Mouse (Mus musculus) cerebellum, adult 11 months (tissue): ENCODE measurements around the gene Hmgcs1.
"Not testable (repeated sequence)": the region's sequence is repeated elsewhere in the genome, so short reads cannot be mapped to it uniquely, and the experiment has no call there.

Experiments used
- DNase-seq: peaks from one replicate; pipeline ENCODE4 v3.0.0; 2022

Gene Hmgcs1

DNA sequence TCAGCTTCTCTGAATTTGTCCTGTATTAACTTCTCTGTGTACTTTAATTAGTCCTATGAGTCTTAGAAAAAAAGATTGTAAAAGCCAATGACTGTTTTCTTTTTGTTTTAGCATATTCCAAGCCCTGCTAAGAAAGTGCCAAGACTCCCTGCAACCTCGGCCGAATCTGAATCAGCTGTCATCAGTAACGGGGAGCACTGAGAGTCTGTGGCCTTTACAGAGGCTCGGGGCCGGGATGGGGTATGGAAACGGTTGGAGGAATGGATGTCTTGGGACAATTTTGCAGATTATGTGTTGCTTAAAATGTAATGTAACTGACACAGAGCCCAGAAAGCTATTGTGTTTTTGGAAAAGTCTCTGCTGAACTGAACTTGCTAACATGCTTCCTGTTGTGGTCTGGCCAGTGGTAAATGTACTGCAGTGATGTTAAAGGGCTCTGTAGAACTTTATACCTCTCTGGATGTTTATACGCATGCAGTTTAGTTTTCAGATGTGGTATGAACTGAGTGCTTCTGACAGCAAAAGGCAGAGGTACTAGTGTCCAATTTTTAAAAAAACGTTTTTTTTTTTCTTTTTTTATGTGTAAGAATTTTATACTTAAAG is 16.2 kb downstream of the Hmgcs1 start:
- DNase-seq: not testable (repeated sequence)

GRCm38 (mm10) chr13:119706953-119707352 is 16.8 kb downstream of the Hmgcs1 start:
- no peak for DNase-seq

- no peak for DNase-seq
Observed at GRCm38 (mm10) chr13:119707906-119708305, 17.7 kb downstream of the Hmgcs1 start.

GRCm38 (mm10) chr13:119708941-119709340 is 18.8 kb downstream of the Hmgcs1 start:
- no peak for DNase-seq

GRCm38 (mm10) chr13:119709388-119710267 is 19.4 kb downstream of the Hmgcs1 start:
- no peak for DNase-seq

- no peak for DNase-seq
Observed at GRCm38 (mm10) chr13:119710268-119710610, 20.1 kb downstream of the Hmgcs1 start.

GRCm38 (mm10) chr13:119712463-119712862 is 22.3 kb downstream of the Hmgcs1 start:
- DNase-seq: no peak

GRCm38 (mm10) chr13:119713107-119713787 is 23.1 kb downstream of the Hmgcs1 start:
- no peak for DNase-seq

- peak; percentile 39 for DNase-seq
Observed at GRCm38 (mm10) chr13:119713821-119714220, 23.6 kb downstream of the Hmgcs1 start.

GRCm38 (mm10) chr13:119716105-119716504 is 25.9 kb downstream of the Hmgcs1 start:
- DNase-seq: no peak

DNA sequence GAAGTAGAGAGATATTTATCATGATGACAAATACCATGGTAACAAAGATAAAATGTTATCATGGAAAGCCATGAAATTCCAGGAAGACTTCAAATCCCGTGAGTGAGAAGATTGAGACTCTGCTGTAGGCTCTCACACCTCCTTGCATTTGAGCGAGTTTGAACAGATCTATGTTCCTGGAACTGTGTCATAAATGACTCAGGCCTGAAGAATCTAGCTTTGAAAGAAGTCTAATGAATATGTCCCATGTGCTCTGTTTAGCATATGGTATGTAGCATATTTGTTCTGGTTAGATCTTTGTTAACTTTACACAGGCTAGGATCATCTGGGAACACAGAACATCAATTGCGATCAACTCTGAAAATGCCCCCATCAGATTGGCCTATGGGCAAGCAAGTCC is 32.3 kb downstream of the Hmgcs1 start:
- DNase-seq: no peak

DNA sequence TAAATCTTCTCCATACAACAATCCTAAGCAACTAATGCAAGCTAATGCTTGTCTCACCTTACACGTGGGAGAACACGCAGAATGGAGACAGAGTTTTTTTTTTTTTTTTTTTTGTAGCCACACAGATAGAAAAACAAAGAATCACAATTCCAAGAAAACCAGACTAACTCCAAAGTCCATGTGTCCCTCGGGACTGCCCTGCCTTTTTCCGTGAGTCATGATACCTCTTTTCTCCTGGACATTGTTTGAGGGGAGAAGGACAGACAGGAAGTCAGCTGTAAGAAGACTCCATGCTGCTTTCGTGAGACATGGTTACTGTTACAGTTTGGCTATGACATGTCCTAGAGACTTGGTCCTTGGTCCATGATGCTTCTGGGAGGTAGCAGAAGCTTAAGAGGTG is 33.2 kb downstream of the Hmgcs1 start:
- no peak for DNase-seq

DNA sequence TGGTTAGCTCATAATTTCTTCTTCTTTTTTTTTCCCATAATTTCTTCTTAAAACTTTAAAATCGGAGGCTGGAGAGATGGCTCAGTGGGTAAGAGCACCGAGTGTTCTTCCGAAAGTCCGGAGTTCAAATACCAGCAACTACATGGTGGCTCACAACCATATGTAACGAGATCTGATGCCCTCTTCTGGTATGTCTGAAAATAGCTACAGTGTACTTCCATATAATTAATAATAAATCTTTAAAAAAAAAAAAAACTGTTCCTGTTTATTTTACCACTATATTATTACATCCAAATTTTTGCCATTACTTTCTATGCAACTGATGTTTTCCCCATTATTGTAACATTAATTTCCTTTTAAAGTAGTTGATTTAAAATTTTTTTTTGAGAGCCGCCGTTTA is 34.4 kb downstream of the Hmgcs1 start:
- no peak for DNase-seq

GRCm38 (mm10) chr13:119727608-119728387 is 37.6 kb downstream of the Hmgcs1 start:
- DNase-seq: no peak

DNA sequence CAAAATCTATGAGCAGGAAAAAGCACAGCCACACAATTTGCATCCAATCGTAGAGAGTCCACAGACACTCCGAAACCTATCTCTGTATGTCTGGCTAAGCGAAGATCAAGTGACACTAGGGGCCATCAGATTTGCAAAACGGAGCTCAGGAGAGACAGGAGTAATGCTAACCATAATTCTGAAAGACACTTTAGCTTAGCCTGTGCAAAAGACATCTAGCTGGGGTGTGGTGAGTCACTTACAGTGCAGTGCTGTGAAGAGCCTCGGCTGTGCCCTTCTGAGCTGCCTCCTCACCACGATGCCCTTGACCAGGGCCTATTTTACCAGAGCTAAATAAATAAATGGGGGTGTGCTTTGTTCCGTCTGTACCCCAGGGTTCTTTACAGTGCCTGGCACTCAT is 39.2 kb downstream of the Hmgcs1 start:
- DNase-seq: no peak

- DNase-seq: no peak
Observed at GRCm38 (mm10) chr13:119731448-119731847, 41.3 kb downstream of the Hmgcs1 start.

DNA sequence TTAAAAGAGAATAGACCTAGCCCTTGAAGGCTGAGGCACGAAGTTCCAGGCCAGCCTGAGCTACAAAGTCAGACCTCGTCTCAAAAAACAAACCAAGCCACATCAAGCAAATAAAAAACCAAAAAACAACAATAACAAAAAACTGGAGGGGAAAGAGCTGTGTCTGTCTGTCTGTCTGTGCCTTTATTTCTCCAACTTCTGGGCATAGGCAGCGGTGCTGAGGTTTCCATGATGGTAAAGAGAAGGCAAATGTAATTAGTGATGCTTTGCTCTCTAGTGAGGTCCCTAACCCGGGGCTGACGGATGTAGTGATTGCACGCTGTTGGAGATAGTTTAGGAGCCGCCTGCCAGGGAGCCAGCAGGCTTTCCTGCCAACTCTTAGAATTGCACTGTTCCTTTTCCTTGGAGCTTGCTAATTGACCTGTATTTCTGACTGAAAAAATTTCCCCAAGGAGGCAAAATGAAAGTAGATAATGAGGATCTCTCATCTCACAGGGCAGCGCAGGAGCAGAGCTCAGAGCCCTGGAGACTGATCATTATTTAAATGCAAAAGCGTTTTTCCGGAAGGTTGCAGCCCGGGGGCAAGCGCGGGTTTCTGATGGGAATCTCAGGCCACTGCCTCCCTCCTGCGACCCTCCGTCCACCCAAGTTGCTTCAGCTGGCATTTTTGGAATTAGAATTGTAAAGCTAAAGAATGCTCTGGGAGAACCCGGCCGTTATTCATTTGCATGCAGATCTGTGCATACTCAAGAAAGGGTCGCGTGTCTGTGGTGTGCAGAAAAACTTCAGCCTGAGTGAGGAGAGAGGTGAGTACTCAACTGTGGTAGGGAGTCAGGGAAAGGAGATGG is 51.4 kb downstream of the Hmgcs1 start:
- DNase-seq: no peak

DNA sequence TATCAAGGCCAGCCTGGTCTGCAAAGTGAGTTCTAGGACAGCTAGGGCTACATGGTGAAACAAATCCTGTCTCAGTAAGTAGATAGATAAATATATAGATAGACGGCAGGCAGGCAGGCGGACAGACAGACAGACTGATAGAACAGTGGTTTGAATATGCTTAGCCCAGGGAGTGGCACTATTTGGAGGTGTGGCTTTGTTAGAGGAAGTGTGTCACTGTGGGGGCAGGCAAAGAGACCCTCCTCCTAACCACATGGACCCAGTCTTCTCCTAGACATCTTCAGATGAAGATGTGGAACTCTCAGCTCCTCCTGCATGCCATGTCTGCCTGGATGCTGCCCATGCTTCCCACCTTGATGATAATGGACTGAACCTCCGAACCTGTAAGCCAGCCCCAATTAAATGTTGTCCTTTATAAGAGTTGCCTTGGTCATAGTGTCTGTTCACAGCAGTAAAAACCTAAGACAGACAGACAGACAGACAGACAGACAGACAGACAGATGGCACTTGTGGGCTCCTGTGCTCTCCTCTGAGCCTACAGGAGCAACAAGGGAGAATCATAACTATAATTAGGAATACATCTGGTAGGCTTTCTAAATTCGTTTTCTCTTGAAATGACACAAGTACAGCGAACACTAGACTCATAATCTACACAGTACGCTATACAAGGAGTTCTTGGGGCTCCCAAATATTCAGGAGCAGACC is 52.7 kb downstream of the Hmgcs1 start:
- no peak for DNase-seq

DNA sequence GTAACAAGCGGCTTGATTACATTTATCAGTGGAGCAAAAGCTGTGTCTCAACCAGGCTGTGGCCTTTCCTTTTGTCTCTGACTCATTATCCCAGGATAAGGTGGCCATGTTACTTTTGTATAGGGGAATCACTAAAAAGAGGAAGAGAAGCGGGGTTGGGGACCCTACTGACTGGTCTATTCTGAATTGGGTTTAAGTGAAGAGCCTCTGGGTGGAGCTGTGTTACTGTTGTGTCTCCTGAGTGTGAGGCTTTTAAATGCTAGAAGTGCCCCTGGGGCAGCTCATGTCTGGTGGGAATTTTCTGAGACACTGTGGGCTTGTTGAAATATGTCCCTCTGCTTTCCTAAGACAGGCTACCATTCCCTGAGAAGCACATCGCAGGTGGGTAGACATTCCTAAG is 53.3 kb downstream of the Hmgcs1 start:
- DNase-seq: no peak

DNA sequence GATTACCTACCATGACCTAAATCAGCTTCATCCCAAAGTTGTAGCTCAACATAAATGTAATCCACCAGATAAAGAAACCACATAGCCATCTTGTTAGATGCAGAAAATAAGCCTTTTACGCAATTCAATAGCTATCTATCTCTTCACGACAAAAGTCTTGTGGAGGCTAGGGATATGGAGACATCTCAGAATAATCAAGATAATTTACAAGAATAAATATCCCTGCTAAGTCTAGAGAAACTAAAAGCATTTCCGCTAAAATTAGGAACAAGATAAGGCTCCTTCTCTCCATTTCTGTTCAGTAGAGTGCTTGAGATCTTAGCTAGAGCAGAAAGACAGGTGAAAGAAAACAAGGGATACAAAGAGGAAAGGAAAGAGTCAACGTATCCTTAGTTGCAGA is 56.8 kb downstream of the Hmgcs1 start:
- DNase-seq: no peak

DNA sequence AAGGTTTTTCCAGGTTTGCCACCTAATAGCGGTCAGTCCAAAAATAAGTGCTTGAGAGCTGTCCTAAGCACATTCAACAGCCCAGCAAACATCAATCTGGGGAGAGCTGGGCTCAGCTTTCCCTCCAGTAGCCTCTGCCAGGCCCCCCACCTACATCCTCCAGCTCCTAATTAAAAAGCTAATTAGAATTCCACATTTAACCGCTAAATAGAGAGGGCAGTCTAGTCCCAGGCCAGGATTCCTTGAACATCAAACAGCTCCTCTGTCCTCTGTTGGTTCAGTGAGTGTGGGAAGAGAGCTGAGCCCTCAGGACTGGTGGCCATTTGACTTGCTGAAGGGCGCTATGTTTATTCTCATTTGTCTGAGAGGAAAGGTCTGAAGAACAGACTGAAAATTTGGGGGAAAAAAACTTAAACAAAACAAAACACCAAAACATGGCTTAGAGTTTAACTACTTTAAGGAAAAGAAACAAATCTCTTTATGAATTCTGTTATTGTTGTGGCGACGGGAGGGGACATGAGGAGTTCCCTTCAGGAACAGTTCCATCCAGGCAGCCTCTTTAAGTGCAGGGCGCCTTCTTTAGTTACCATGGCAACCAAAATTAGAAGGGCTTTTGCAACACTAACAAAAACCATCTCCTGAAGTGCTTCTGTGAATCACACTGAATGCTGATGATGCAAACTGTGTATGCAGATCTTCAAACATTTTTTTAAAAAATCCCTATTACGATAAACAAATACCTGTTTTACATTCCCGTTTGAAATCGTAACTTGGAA is 63.9 kb downstream of the Hmgcs1 start:
- DNase-seq: no peak
